Mouse (Mus musculus): ENCODE results near the gene Metap1. TPM values are rescaled to one million over a fixed set of nuclear protein-coding genes. Genes with fewer than 3 reads are reported as not detected.
A peak's percentile ranks its signal among the peaks of the same experiment; 100 is the strongest.

Metap1 gene
- polyA plus RNA-seq, 1 experiment from 2014 or later, result 48.0 TPM

GRCm38 (mm10) chr3:138526916-138527666, 37.8 kb upstream of the Metap1 start:
- H3K4me2 ChIP-seq, result peak overlapping the region; percentile 92
- peak overlapping the region; percentile 99 for H3K4me3 ChIP-seq (ENCODE audit: low read depth, low read length)
- no peaks in the 10 kb centered on the region for H3K27me3 ChIP-seq (ENCODE audit: control insufficient read depth, insufficient read depth, low read length)
- ATAC-seq (replicated peaks; ENCODE audit: insufficient number of reproducible peaks, low FRiP score, low TSS enrichment), result peak; percentile 93
- WGBS (ENCODE audit: insufficient replicate concordance), result under 1% methylated on average over 64 of the region's 85 CpGs
- peak overlapping the region; percentile 97 for H3K27ac ChIP-seq (ENCODE audit: low read depth, low read length)
- peaks cover 23% of the 10 kb centered on the region for H3K4me1 ChIP-seq (ENCODE audit: control insufficient read depth, insufficient read depth, low read length)
- no peaks in the 10 kb centered on the region for H3K9me3 ChIP-seq (replicated peaks; ENCODE audit: control insufficient read depth, low read length)
- no peaks in the 10 kb centered on the region for H3K36me3 ChIP-seq (ENCODE audit: control insufficient read depth, insufficient read depth, low read length)
- H3K9ac ChIP-seq (ENCODE audit: low read depth, low read length), result peak overlapping the region; percentile 97

- ATAC-seq (replicated peaks; ENCODE audit: insufficient number of reproducible peaks, low FRiP score, low TSS enrichment), result peak; percentile 24; the same call in 1 of the 2 replicates
- H3K27me3 ChIP-seq (ENCODE audit: control insufficient read depth, insufficient read depth, low read length), result no peaks in the 10 kb centered on the region
- no peaks in the 10 kb centered on the region for H3K36me3 ChIP-seq (ENCODE audit: control insufficient read depth, insufficient read depth, low read length)
- H3K4me2 ChIP-seq, result peak within 1 kb of the TSS; percentile 92
- peak within 1 kb of the TSS; percentile 97 for H3K9ac ChIP-seq (ENCODE audit: low read depth, low read length)
- 2% methylated on average over 39 of the region's 39 CpGs for WGBS (ENCODE audit: insufficient replicate concordance)
- H3K4me3 ChIP-seq (ENCODE audit: low read depth, low read length), result peak within 1 kb of the TSS; percentile 99
- H3K4me1 ChIP-seq (ENCODE audit: control insufficient read depth, insufficient read depth, low read length), result peaks cover 16% of the 10 kb centered on the region
- peak within 1 kb of the TSS; percentile 87 for H3K27ac ChIP-seq (ENCODE audit: low read depth, low read length)
- H3K9me3 ChIP-seq (replicated peaks; ENCODE audit: control insufficient read depth, low read length), result no peaks in the 10 kb centered on the region
These were observed 37.0 kb upstream of the Metap1 start, which contains the start of gene Eif4e for GRCm38 (mm10) chr3:138526073-138526915. Eif4e (plus strand) TSS chr3:138526179.

GRCm38 (mm10) chr3:138525494-138525893, 36.2 kb upstream of the Metap1 start:
- Histone ChIP-seq H3K36me3 (ENCODE audit: control insufficient read depth, insufficient read depth, low read length) (no peaks in the 10 kb centered on the region), H3K4me2 (peak overlapping the region; percentile 92), H3K4me3 (ENCODE audit: low read depth, low read length) (no peak overlapping the region; the same call in 1 of the 2 replicates), H3K9ac (ENCODE audit: low read depth, low read length) (no peak overlapping the region; the same call in 1 of the 2 replicates), H3K27ac (ENCODE audit: low read depth, low read length) (no peak overlapping the region), H3K4me1 (ENCODE audit: control insufficient read depth, insufficient read depth, low read length) (peaks cover 11% of the 10 kb centered on the region), H3K9me3 (replicated peaks; ENCODE audit: control insufficient read depth, low read length) (no peaks in the 10 kb centered on the region), H3K27me3 (ENCODE audit: control insufficient read depth, insufficient read depth, low read length) (no peaks in the 10 kb centered on the region)
- 53% methylated on average over 8 of the region's 8 CpGs for WGBS (ENCODE audit: insufficient replicate concordance)
- ATAC-seq (replicated peaks; ENCODE audit: insufficient number of reproducible peaks, low FRiP score, low TSS enrichment), result no peak

- ATAC-seq (replicated peaks; ENCODE audit: insufficient number of reproducible peaks, low FRiP score, low TSS enrichment), result no peak
- H3K4me2 ChIP-seq, result no peak overlapping the region
- H3K36me3 ChIP-seq (ENCODE audit: control insufficient read depth, insufficient read depth, low read length), result no peaks in the 10 kb centered on the region
- no peaks in the 10 kb centered on the region for H3K27me3 ChIP-seq (ENCODE audit: control insufficient read depth, insufficient read depth, low read length)
- H3K9me3 ChIP-seq (replicated peaks; ENCODE audit: control insufficient read depth, low read length), result no peaks in the 10 kb centered on the region
- 91% methylated on average over 4 of the region's 4 CpGs for WGBS (ENCODE audit: insufficient replicate concordance)
- no peak overlapping the region for H3K9ac ChIP-seq (ENCODE audit: low read depth, low read length)
- peaks cover 7% of the 10 kb centered on the region for H3K4me1 ChIP-seq (ENCODE audit: control insufficient read depth, insufficient read depth, low read length)
- no peak overlapping the region for H3K4me3 ChIP-seq (ENCODE audit: low read depth, low read length)
- no peak overlapping the region for H3K27ac ChIP-seq (ENCODE audit: low read depth, low read length)
These were observed 34.6 kb upstream of the Metap1 start for GRCm38 (mm10) chr3:138523956-138524355.

GRCm38 (mm10) chr3:138519218-138519617, 29.9 kb upstream of the Metap1 start:
- Histone ChIP-seq H3K4me3 (ENCODE audit: low read depth, low read length) (no peak overlapping the region), H3K36me3 (ENCODE audit: control insufficient read depth, insufficient read depth, low read length) (no peaks in the 10 kb centered on the region), H3K9ac (ENCODE audit: low read depth, low read length) (no peak overlapping the region), H3K4me2 (no peak overlapping the region), H3K9me3 (replicated peaks; ENCODE audit: control insufficient read depth, low read length) (no peaks in the 10 kb centered on the region), H3K4me1 (ENCODE audit: control insufficient read depth, insufficient read depth, low read length) (no peaks in the 10 kb centered on the region), H3K27me3 (ENCODE audit: control insufficient read depth, insufficient read depth, low read length) (no peaks in the 10 kb centered on the region), H3K27ac (ENCODE audit: low read depth, low read length) (no peak overlapping the region)
- 72% methylated on average over 6 of the region's 6 CpGs for WGBS (ENCODE audit: insufficient replicate concordance)
- ATAC-seq (replicated peaks; ENCODE audit: insufficient number of reproducible peaks, low FRiP score, low TSS enrichment), result no peak

- Histone ChIP-seq H3K4me1 (ENCODE audit: control insufficient read depth, insufficient read depth, low read length) (no peaks in the 10 kb centered on the region), H3K27me3 (ENCODE audit: control insufficient read depth, insufficient read depth, low read length) (no peaks in the 10 kb centered on the region), H3K4me3 (ENCODE audit: low read depth, low read length) (no peak overlapping the region), H3K27ac (ENCODE audit: low read depth, low read length) (no peak overlapping the region), H3K36me3 (ENCODE audit: control insufficient read depth, insufficient read depth, low read length) (no peaks in the 10 kb centered on the region), H3K4me2 (no peak overlapping the region), H3K9ac (ENCODE audit: low read depth, low read length) (no peak overlapping the region), H3K9me3 (replicated peaks; ENCODE audit: control insufficient read depth, low read length) (no peaks in the 10 kb centered on the region)
- ATAC-seq (replicated peaks; ENCODE audit: insufficient number of reproducible peaks, low FRiP score, low TSS enrichment), result no peak
- 57% methylated on average over 3 of the region's 3 CpGs for whole genome bisulfite sequencing (ENCODE audit: insufficient replicate concordance)
These were observed 28.6 kb upstream of the Metap1 start for GRCm38 (mm10) chr3:138517881-138518280.

GRCm38 (mm10) chr3:138515656-138516370, 26.5 kb upstream of the Metap1 start:
- no peak overlapping the region for H3K9ac ChIP-seq (ENCODE audit: low read depth, low read length)
- 68% methylated on average over 10 of the region's 10 CpGs for WGBS (ENCODE audit: insufficient replicate concordance)
- H3K4me2 ChIP-seq, result no peak overlapping the region
- H3K27ac ChIP-seq (ENCODE audit: low read depth, low read length), result no peak overlapping the region
- no peaks in the 10 kb centered on the region for H3K4me1 ChIP-seq (ENCODE audit: control insufficient read depth, insufficient read depth, low read length)
- no peaks in the 10 kb centered on the region for H3K36me3 ChIP-seq (ENCODE audit: control insufficient read depth, insufficient read depth, low read length)
- no peaks in the 10 kb centered on the region for H3K9me3 ChIP-seq (replicated peaks; ENCODE audit: control insufficient read depth, low read length)
- ATAC-seq (replicated peaks; ENCODE audit: insufficient number of reproducible peaks, low FRiP score, low TSS enrichment), result no peak
- H3K27me3 ChIP-seq (ENCODE audit: control insufficient read depth, insufficient read depth, low read length), result no peaks in the 10 kb centered on the region
- no peak overlapping the region for H3K4me3 ChIP-seq (ENCODE audit: low read depth, low read length)

- Histone ChIP-seq H3K27me3 (ENCODE audit: control insufficient read depth, insufficient read depth, low read length) (no peaks in the 10 kb centered on the region), H3K36me3 (ENCODE audit: control insufficient read depth, insufficient read depth, low read length) (no peaks in the 10 kb centered on the region), H3K4me1 (ENCODE audit: control insufficient read depth, insufficient read depth, low read length) (no peaks in the 10 kb centered on the region), H3K4me2 (no peak overlapping the region), H3K27ac (ENCODE audit: low read depth, low read length) (no peak overlapping the region), H3K4me3 (ENCODE audit: low read depth, low read length) (no peak overlapping the region), H3K9ac (ENCODE audit: low read depth, low read length) (no peak overlapping the region), H3K9me3 (replicated peaks; ENCODE audit: control insufficient read depth, low read length) (no peaks in the 10 kb centered on the region)
- 73% methylated on average over 3 of the region's 3 CpGs for WGBS (ENCODE audit: insufficient replicate concordance)
- ATAC-seq (replicated peaks; ENCODE audit: insufficient number of reproducible peaks, low FRiP score, low TSS enrichment), result no peak
These were observed 25.4 kb upstream of the Metap1 start for GRCm38 (mm10) chr3:138514749-138515148.
